Mouse (Mus musculus) lung, adult 2 months (tissue): ENCODE measurements around the gene Lck.

Source experiments
- CTCF ChIP-seq: fragments of 200-500 bp; IDR thresholded peaks from 2 replicates; pipeline ENCODE4 v1.5.1; 2011; ENCODE audit warnings: mild to moderate bottlenecking, low read length, control low read depth; ENCODE audit not compliant: insufficient read depth
- POLR2A ChIP-seq: fragments of 200-500 bp; IDR thresholded peaks from 2 replicates; pipeline ENCODE4 v1.6.1; 2011; ENCODE audit warnings: low read depth, mild to moderate bottlenecking, control low read depth, low read length, borderline replicate concordance; ENCODE audit errors: extremely low read depth

DNA sequence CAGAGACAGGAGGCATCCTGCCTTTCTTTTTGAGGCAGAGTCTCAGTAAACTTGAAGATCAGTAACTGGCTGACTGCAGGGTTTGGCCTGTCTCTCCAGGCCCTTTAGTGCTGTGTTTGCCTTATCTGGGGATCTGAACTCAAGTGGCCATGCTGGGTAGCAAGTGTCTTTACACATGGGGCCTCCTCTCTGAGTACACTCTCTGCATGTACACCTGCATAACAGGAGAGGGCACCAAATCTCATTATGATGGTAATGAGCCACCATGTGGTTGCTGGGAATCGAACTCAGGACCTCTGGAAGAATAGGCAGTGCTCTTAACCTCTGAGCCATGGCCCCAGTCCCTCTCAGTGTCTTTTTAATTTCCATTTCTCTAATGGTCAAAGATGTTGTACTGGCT is 8.8 kb upstream of the Lck start:
- TF ChIP-seq POLR2A: no peak
- TF ChIP-seq CTCF: no peak
